In the genomic region with DNA sequence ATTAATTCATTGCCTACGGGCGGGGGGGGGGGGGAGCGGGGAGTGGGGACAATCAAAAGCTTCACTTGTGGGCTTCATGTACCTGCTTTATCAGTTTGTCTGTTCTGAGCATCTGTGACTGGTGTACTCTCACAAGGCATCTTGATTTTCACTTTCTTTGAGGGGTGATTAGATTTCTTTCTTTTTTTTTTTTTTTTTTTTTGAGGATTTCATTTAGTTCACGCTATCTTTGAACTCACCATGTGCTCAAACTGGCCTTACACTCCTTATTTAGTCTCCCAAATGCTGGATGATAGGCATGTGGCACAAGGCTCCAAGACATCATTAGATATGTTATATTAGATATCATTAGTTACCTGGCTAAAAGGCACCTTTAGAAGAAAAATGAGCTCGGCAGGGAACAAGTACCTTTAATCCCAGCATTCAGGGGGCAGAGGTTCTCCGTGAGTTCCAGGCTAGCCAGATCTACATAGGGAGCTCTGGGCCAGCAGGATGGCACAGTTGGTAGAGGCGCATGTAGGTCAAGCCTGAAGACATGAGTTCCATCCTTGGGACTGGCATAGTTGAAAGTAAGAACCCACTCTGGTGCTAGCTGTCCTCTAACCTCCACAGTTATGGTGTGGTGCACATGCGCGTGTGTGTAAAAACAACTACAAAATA, we compare ENCODE assay signal across 8 mouse cellular contexts. TPM values are rescaled to one million over a fixed set of nuclear protein-coding genes. Genes with fewer than 3 reads are reported as not detected.
A peak's percentile ranks its signal among the peaks of the same experiment; 100 is the strongest.
DNase-seq lines count a peak whose midpoint lies in the region; ATAC-seq and TF ChIP-seq lines count a peak whose summit lies in the region.

No protein-coding gene starts in this region.

- peak overlapping the region; percentile 77 for H3K4me2 ChIP-seq in hindbrain, embryonic 16.5 days (ENCODE audit: low read length)
- peak overlapping the region; percentile 58 for H3K4me2 ChIP-seq in midbrain, postnatal 0 days (ENCODE audit: low read depth, low read length, poor library complexity, severe bottlenecking)

- H3K4me1 ChIP-seq in hindbrain, embryonic 16.5 days (ENCODE audit: control insufficient read depth, insufficient read depth, low read depth, low read length) = peaks cover 4% of the 10 kb centered on the region; the same call in 1 of the 2 replicates
- no peaks in the 10 kb centered on the region for H3K4me1 ChIP-seq in midbrain, postnatal 0 days (ENCODE audit: insufficient read depth, low read length)

- WGBS in hindbrain, embryonic 16.5 days = 52% methylated on average over 9 of the region's 9 CpGs
- 44% methylated on average over 9 of the region's 9 CpGs for WGBS in midbrain, postnatal 0 days

- H3K36me3 ChIP-seq in hindbrain, embryonic 16.5 days (ENCODE audit: control insufficient read depth, insufficient read depth, low read length) = no peaks in the 10 kb centered on the region
- no peaks in the 10 kb centered on the region for H3K36me3 ChIP-seq in midbrain, postnatal 0 days (ENCODE audit: insufficient read depth, low read length)

- no peak for DNase-seq in left cerebral cortex, adult 2 months (ENCODE audit: extremely low spot score in 1 of 2, low spot score in 2 of 2)
- no peak for DNase-seq in left cerebral cortex, adult 8-10 months (ENCODE audit: low spot score in 2 of 2)
- peak; percentile 13 for DNase-seq in embryo, embryonic 11 days
- no peak for DNase-seq in midbrain, postnatal 0 days (ENCODE audit: low spot score)
- no peak for DNase-seq in layer of hippocampus, adult 11-12 months (ENCODE audit: low spot score)
- no peak for DNase-seq in T-cell, adult 2 months (ENCODE audit: low spot score)
- DNase-seq in gastrocnemius, adult 18-20 months (ENCODE audit: low spot score) = no peak

- no peaks in the 10 kb centered on the region for H3K9me3 ChIP-seq in hindbrain, embryonic 16.5 days (ENCODE audit: control insufficient read depth, low read length)
- no peaks in the 10 kb centered on the region for H3K9me3 ChIP-seq in midbrain, postnatal 0 days (ENCODE audit: low read length)

- intact Hi-C loops in left cerebral cortex, adult 2 months (cut with DNase I) = no loop called here

- no peak for TF ChIP-seq CTCF in left cerebral cortex, adult 2 months (IDR thresholded peaks at IDR 0.05)
- no peak for TF ChIP-seq CTCF in midbrain, postnatal 0 days (IDR thresholded peaks at IDR 0.05)

- peak overlapping the region; percentile 72 for H3K9ac ChIP-seq in hindbrain, embryonic 16.5 days (ENCODE audit: low read depth, low read length)
- H3K9ac ChIP-seq in midbrain, postnatal 0 days (replicated peaks; ENCODE audit: low read length, poor library complexity, severe bottlenecking) = peak overlapping the region; percentile 62

- ATAC-seq in hindbrain, embryonic 16.5 days = peak; percentile 25
- ATAC-seq in midbrain, postnatal 0 days (ENCODE audit: low FRiP score) = peak; percentile 29

- no peaks in the 10 kb centered on the region for H3K27me3 ChIP-seq in hindbrain, embryonic 16.5 days (replicated peaks; ENCODE audit: control insufficient read depth, insufficient read depth, low read length)
- H3K27me3 ChIP-seq in midbrain, postnatal 0 days (ENCODE audit: insufficient read depth, low read length) = no peaks in the 10 kb centered on the region

- H3K4me3 ChIP-seq in left cerebral cortex, adult 2 months = peak overlapping the region; percentile 48
- peak overlapping the region; percentile 53 for H3K4me3 ChIP-seq in hindbrain, embryonic 16.5 days (ENCODE audit: low read length)
- peak overlapping the region; percentile 41 for H3K4me3 ChIP-seq in midbrain, postnatal 0 days (ENCODE audit: low read depth, low read length)

- H3K27ac ChIP-seq in left cerebral cortex, adult 2 months = peak overlapping the region; percentile 67; the same call in 1 of the 2 replicates
- peak overlapping the region; percentile 87 for H3K27ac ChIP-seq in hindbrain, embryonic 16.5 days (ENCODE audit: low read depth, low read length)
- peak overlapping the region; percentile 78 for H3K27ac ChIP-seq in midbrain, postnatal 0 days (ENCODE audit: low read depth, low read length)

RNA-seq across cellular contexts. Expression of a gene that starts 0.5 kb away (rescaled TPM):
- total RNA-seq in left cerebral cortex, adult 2 months (2021) = under 1 TPM; 0.84 to 0.88 TPM
- 1 to 10 TPM in 1 of 4 experiments, under 1 TPM in 3; 0.41 to 1.0 (median 0.90) TPM for total RNA-seq in left cerebral cortex, adult 8-10 months (2022)
- 4.2 and 4.3 TPM in 2 replicates for polyA plus RNA-seq in hindbrain, embryonic 16.5 days (2015; fragmentation: Nextera tagmentation; extraction: Ambion mirVana)
- total RNA-seq in midbrain, postnatal 0 days (2014; rRNA removed) = 1.8 and 2.2 TPM in 2 replicates
- 3.1 and 3.6 TPM in 2 replicates for polyA plus RNA-seq in midbrain, postnatal 0 days (2015; fragmentation: Nextera tagmentation; extraction: Ambion mirVana)
- 1 to 10 TPM; 1.9 to 3.2 TPM for total RNA-seq in gastrocnemius, adult 18-20 months (2021)

RNA-seq across cellular contexts. Expression of a gene that starts 2.6 kb away (rescaled TPM):
- total RNA-seq in left cerebral cortex, adult 2 months (2021) = under 1 TPM in 1 of 2 experiments, not detected in 1; 0.23 TPM
- total RNA-seq in left cerebral cortex, adult 8-10 months (2022) = under 1 TPM in 1 of 4 experiments, not detected in 3; 0.30 TPM
- polyA plus RNA-seq in hindbrain, embryonic 16.5 days (2015; fragmentation: Nextera tagmentation; extraction: Ambion mirVana) = 0.39 and 0.60 TPM in 2 replicates
- 0.47 and 0.55 TPM in 2 replicates for total RNA-seq in midbrain, postnatal 0 days (2014; rRNA removed)
- 0.64 and 0.68 TPM in 2 replicates for polyA plus RNA-seq in midbrain, postnatal 0 days (2015; fragmentation: Nextera tagmentation; extraction: Ambion mirVana)
- total RNA-seq in gastrocnemius, adult 18-20 months (2021) = not detected

RNA-seq across cellular contexts. Expression of a gene that starts 24.9 kb away (rescaled TPM):
- 10 to 100 TPM; 32.4 to 34.8 TPM for total RNA-seq in left cerebral cortex, adult 2 months (2021)
- total RNA-seq in left cerebral cortex, adult 8-10 months (2022) = 10 to 100 TPM; 30.8 to 36.0 (median 31.9) TPM
- polyA plus RNA-seq in hindbrain, embryonic 16.5 days (2015; fragmentation: Nextera tagmentation; extraction: Ambion mirVana) = 55.3 and 65.3 TPM in 2 replicates
- total RNA-seq in midbrain, postnatal 0 days (2014; rRNA removed) = 85.5 and 106 TPM in 2 replicates
- polyA plus RNA-seq in midbrain, postnatal 0 days (2015; fragmentation: Nextera tagmentation; extraction: Ambion mirVana) = 57.1 and 58.3 TPM in 2 replicates
- 10 to 100 TPM; 39.1 to 39.4 TPM for total RNA-seq in gastrocnemius, adult 18-20 months (2021)

RNA-seq across cellular contexts. Expression of a gene that starts 32.2 kb away (rescaled TPM):
- total RNA-seq in left cerebral cortex, adult 2 months (2021) = 10 to 100 TPM; 90.6 to 96.1 TPM
- 100 to 1,000 TPM in 1 of 4 experiments, 10 to 100 TPM in 3; 85.3 to 100 (median 94.8) TPM for total RNA-seq in left cerebral cortex, adult 8-10 months (2022)
- polyA plus RNA-seq in hindbrain, embryonic 16.5 days (2015; fragmentation: Nextera tagmentation; extraction: Ambion mirVana) = 113 and 119 TPM in 2 replicates
- total RNA-seq in midbrain, postnatal 0 days (2014; rRNA removed) = 93.8 and 116 TPM in 2 replicates
- 108 and 117 TPM in 2 replicates for polyA plus RNA-seq in midbrain, postnatal 0 days (2015; fragmentation: Nextera tagmentation; extraction: Ambion mirVana)
- 10 to 100 TPM; 21.5 to 22.5 TPM for total RNA-seq in gastrocnemius, adult 18-20 months (2021)

RNA-seq across cellular contexts. Expression of a gene that starts 47.2 kb away (rescaled TPM):
- 10 to 100 TPM; 76.5 to 86.0 TPM for total RNA-seq in left cerebral cortex, adult 2 months (2021)
- total RNA-seq in left cerebral cortex, adult 8-10 months (2022) = 10 to 100 TPM; 62.6 to 70.7 (median 67.0) TPM
- polyA plus RNA-seq in hindbrain, embryonic 16.5 days (2015; fragmentation: Nextera tagmentation; extraction: Ambion mirVana) = 43.1 and 52.0 TPM in 2 replicates
- 57.0 and 57.5 TPM in 2 replicates for total RNA-seq in midbrain, postnatal 0 days (2014; rRNA removed)
- polyA plus RNA-seq in midbrain, postnatal 0 days (2015; fragmentation: Nextera tagmentation; extraction: Ambion mirVana) = 35.5 and 36.8 TPM in 2 replicates
- 10 to 100 TPM in 1 of 2 experiments, 1 to 10 TPM in 1; 8.0 to 10.0 TPM for total RNA-seq in gastrocnemius, adult 18-20 months (2021)
